Mouse (Mus musculus): ENCODE results near the gene Krt14. TPM values are rescaled to one million over a fixed set of nuclear protein-coding genes. Genes with fewer than 3 reads are reported as not detected.

Gene Krt14
- polyA plus RNA-seq, 1 experiment from 2014 or later: 0.38 TPM

DNA sequence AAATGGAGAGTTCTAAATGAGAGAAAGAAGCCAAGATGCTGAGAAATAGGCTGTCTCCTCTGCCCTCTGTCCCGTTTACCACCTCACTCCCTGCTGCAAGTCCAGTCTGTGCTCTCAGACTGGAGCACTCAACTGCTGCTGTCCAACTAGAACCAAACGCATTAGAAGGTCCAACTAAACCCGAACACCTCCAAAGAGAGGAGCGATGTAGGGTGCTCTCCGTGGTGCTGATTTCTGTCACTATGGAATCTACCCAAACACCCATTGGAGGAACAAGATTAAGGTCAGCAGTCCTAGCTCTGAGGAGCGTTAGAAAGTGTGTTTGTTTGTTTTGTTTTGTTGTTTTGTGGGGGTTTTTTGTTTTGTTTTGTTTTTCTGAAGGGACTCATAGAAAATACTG, 3.9 kb downstream of the Krt14 start:
- no peak overlapping the region for H3K4me2 ChIP-seq (ENCODE audit: low read length)
- ATAC-seq: no peak
- H3K4me1 ChIP-seq (replicated peaks; ENCODE audit: control insufficient read depth, insufficient read depth, low read length): no peaks in the 10 kb centered on the region
- WGBS: 18% methylated on average over 6 of the region's 6 CpGs
- H3K4me3 ChIP-seq (replicated peaks; ENCODE audit: low read length): no peak overlapping the region
- H3K27me3 ChIP-seq (replicated peaks; ENCODE audit: control insufficient read depth, insufficient read depth, low read length): no peaks in the 10 kb centered on the region
- H3K9ac ChIP-seq (replicated peaks; ENCODE audit: low read depth, low read length): no peak overlapping the region
- no peak overlapping the region for H3K27ac ChIP-seq (ENCODE audit: low read length)
- no peaks in the 10 kb centered on the region for H3K36me3 ChIP-seq (ENCODE audit: control insufficient read depth, insufficient read depth)
- no peaks in the 10 kb centered on the region for H3K9me3 ChIP-seq (ENCODE audit: control insufficient read depth, low read length)

DNA sequence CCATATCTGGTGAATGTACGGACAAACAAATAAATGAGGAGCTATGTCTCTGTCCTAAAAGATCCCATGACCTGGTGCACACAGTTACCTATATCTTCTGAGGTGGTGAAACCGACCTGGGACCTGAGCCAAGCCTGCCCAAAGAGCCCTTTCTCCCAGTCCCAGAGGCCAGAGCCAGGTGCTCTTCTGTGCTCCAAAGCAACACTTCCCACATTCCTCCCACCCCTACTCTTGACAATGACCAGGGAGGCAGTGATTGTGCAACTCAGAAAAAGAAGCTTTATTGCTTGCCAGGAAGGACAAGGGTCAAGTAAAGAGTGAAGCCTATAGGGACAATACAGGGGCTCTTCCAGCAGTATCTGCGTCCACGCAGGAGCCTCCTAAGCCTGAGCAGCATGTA, 4.4 kb downstream of the Krt14 start:
- no peak overlapping the region for H3K4me3 ChIP-seq (replicated peaks; ENCODE audit: low read length)
- ATAC-seq: no peak
- no peak overlapping the region for H3K9ac ChIP-seq (replicated peaks; ENCODE audit: low read depth, low read length)
- no peak overlapping the region for H3K4me2 ChIP-seq (ENCODE audit: low read length)
- H3K27me3 ChIP-seq (replicated peaks; ENCODE audit: control insufficient read depth, insufficient read depth, low read length): no peaks in the 10 kb centered on the region
- no peaks in the 10 kb centered on the region for H3K36me3 ChIP-seq (ENCODE audit: control insufficient read depth, insufficient read depth)
- H3K9me3 ChIP-seq (ENCODE audit: control insufficient read depth, low read length): no peaks in the 10 kb centered on the region
- no peak overlapping the region for H3K27ac ChIP-seq (ENCODE audit: low read length)
- whole genome bisulfite sequencing: 80% methylated on average over 4 of the region's 4 CpGs
- H3K4me1 ChIP-seq (replicated peaks; ENCODE audit: control insufficient read depth, insufficient read depth, low read length): no peaks in the 10 kb centered on the region

DNA sequence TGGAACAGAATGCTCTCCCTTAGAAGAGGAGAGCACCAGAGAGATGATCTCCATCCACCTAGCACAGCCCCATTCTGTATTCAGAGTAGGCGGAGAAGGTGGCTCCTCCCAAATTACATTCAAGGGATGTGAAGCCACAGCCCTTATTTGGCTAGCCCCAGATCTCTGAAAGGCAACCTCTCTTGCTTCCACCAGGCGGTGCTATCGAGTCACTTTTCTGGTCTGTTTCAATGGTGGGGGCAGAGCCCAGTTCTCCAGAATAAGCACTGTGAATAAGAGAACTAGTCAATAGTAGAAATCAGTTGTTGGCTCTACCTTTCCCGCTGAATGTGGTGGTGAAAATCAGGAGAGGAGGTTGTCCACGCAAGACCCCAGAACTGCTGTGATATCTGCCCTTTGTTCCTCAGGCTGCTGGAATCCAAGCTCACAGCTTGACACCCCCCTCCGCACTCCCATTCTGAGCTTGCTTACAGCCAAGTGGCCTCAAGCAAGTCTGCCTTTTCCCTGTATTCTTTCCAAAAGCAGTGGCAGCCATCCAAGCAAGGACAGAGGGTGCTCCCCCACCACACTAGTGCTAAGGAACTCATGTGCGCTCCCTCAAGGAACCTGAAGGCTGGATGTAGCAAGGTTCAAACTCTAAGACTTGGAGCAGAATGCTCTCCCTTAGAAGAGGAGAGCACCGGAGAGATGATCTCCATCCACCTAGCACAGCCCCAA, 7.1 kb downstream of the Krt14 start:
- ATAC-seq: no peak
- H3K4me1 ChIP-seq (replicated peaks; ENCODE audit: control insufficient read depth, insufficient read depth, low read length): no peaks in the 10 kb centered on the region
- no peak overlapping the region for H3K27ac ChIP-seq (ENCODE audit: low read length)
- H3K27me3 ChIP-seq (replicated peaks; ENCODE audit: control insufficient read depth, insufficient read depth, low read length): no peaks in the 10 kb centered on the region
- no peak overlapping the region for H3K9ac ChIP-seq (replicated peaks; ENCODE audit: low read depth, low read length)
- WGBS: 43% methylated on average over 8 of the region's 8 CpGs
- no peak overlapping the region for H3K4me3 ChIP-seq (replicated peaks; ENCODE audit: low read length)
- no peak overlapping the region for H3K4me2 ChIP-seq (ENCODE audit: low read length)
- no peaks in the 10 kb centered on the region for H3K9me3 ChIP-seq (ENCODE audit: control insufficient read depth, low read length)
- no peaks in the 10 kb centered on the region for H3K36me3 ChIP-seq (ENCODE audit: control insufficient read depth, insufficient read depth)

DNA sequence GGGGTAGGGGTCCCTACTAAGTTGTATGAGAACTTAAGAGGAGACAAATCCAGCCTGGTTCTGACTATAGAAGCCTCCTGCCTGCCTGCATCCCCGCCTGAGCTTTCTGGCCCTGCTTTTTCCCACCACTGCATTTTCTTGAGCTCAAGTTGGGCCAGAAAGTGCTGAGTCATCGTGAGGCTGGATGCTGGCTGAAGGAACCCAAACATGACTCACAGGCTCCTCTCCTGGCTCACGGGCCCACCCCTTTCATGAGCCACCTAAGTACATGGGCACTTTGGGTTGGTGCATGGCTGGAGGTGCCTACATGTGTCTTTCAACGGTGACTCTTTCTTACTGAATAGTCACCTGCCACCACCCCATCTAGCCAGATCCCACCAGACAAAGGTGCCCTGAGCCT, 8.7 kb downstream of the Krt14 start:
- no peaks in the 10 kb centered on the region for H3K9me3 ChIP-seq (ENCODE audit: control insufficient read depth, low read length)
- H3K27me3 ChIP-seq (replicated peaks; ENCODE audit: control insufficient read depth, insufficient read depth, low read length): no peaks in the 10 kb centered on the region
- ATAC-seq: no peak
- no peak overlapping the region for H3K27ac ChIP-seq (ENCODE audit: low read length)
- 75% methylated on average over 4 of the region's 4 CpGs for WGBS
- no peaks in the 10 kb centered on the region for H3K36me3 ChIP-seq (ENCODE audit: control insufficient read depth, insufficient read depth)
- no peak overlapping the region for H3K4me3 ChIP-seq (replicated peaks; ENCODE audit: low read length)
- no peaks in the 10 kb centered on the region for H3K4me1 ChIP-seq (replicated peaks; ENCODE audit: control insufficient read depth, insufficient read depth, low read length)
- no peak overlapping the region for H3K9ac ChIP-seq (replicated peaks; ENCODE audit: low read depth, low read length)
- no peak overlapping the region for H3K4me2 ChIP-seq (ENCODE audit: low read length)

DNA sequence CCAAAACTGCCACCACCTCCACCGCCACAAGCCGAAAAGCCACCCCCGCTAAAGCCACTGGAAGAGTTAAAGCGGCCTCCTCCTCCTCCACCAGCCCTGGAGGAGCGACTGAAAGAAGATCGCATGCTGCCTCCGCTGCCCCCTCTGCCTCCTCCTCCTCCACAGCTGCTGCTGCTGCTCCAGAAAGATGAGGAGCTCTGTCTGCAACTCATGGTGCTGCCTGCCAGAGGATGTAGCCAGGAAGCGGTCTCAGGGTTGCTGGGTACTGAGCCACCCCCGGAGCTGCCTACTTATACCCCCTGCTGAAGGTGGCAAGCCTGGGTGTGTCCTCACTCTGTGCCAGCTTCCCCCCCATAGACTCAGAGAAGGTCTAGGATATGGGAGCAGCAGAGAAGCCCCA, 14.4 kb downstream of the Krt14 start, which contains the start of gene Krt9:
TSS of gene Krt9 (minus strand) at position 255 of the 400 bp plus-strand sequence.
- no peak within 1 kb of the TSS for H3K27ac ChIP-seq (ENCODE audit: low read length)

DNA sequence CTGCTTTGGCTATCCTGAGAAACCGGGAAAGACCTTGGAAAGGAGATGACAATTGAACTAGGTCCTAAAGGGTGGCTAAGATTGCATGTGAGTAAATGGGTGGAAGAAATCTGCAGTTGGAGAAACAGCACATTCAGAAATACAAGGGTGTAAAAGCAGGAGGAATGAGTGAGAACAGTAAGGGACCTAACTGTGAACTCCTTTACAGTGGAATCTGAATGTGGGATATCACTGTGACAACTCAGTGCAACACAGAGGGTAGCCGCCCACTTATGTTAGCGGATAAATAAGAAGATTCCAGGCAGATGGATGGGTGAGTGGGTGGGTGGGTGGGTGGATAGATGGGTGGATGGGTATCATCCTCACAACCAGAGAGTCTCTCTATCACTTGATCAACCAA, 15.5 kb downstream of the Krt14 start:
- Histone ChIP-seq H3K4me3 (replicated peaks; ENCODE audit: low read length) (no peak overlapping the region), H3K36me3 (ENCODE audit: control insufficient read depth, insufficient read depth) (no peaks in the 10 kb centered on the region), H3K9me3 (ENCODE audit: control insufficient read depth, low read length) (no peaks in the 10 kb centered on the region), H3K4me2 (ENCODE audit: low read length) (no peak overlapping the region), H3K9ac (replicated peaks; ENCODE audit: low read depth, low read length) (no peak overlapping the region), H3K4me1 (replicated peaks; ENCODE audit: control insufficient read depth, insufficient read depth, low read length) (no peaks in the 10 kb centered on the region), H3K27me3 (replicated peaks; ENCODE audit: control insufficient read depth, insufficient read depth, low read length) (no peaks in the 10 kb centered on the region), H3K27ac (ENCODE audit: low read length) (no peak overlapping the region)
- no peak for ATAC-seq
- WGBS: 95% methylated on average over 3 of the region's 3 CpGs

More for the DNA sequence above, 14.4 kb downstream of the Krt14 start, which contains the start of gene Krt9:
- Histone ChIP-seq H3K4me3 (replicated peaks; ENCODE audit: low read length) (no peak within 1 kb of the TSS), H3K4me2 (ENCODE audit: low read length) (no peak within 1 kb of the TSS), H3K9ac (replicated peaks; ENCODE audit: low read depth, low read length) (no peak within 1 kb of the TSS), H3K36me3 (ENCODE audit: control insufficient read depth, insufficient read depth) (no peaks in the 10 kb centered on the region), H3K9me3 (ENCODE audit: control insufficient read depth, low read length) (no peaks in the 10 kb centered on the region), H3K27me3 (replicated peaks; ENCODE audit: control insufficient read depth, insufficient read depth, low read length) (no peaks in the 10 kb centered on the region), H3K4me1 (replicated peaks; ENCODE audit: control insufficient read depth, insufficient read depth, low read length) (no peaks in the 10 kb centered on the region)
- 65% methylated on average over 9 of the region's 9 CpGs for whole genome bisulfite sequencing
- no peak for ATAC-seq

DNA sequence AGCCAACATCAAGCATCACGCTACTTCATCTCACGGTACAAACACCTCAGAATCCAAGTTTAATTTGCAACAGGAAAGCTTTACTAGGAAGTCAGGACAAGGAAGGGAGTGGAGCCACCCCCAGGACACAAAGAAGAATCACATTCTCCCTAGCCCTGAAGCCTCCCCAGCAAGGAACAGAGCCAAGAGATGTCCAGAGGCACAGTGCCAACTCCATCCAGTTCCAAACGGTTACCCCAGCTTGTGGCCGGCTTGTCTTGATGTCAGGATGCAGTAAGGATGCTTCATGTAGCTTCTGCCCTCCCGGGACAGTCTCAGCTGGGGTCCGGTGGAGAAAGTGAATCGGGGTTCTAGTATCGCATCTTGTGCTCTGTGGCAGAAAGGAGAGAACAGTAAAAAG, 20.6 kb downstream of the Krt14 start:
- Histone ChIP-seq H3K4me3 (replicated peaks; ENCODE audit: low read length) (no peak overlapping the region), H3K27me3 (replicated peaks; ENCODE audit: control insufficient read depth, insufficient read depth, low read length) (no peaks in the 10 kb centered on the region), H3K4me2 (ENCODE audit: low read length) (no peak overlapping the region), H3K36me3 (ENCODE audit: control insufficient read depth, insufficient read depth) (no peaks in the 10 kb centered on the region), H3K27ac (ENCODE audit: low read length) (no peak overlapping the region), H3K9ac (replicated peaks; ENCODE audit: low read depth, low read length) (no peak overlapping the region), H3K9me3 (ENCODE audit: control insufficient read depth, low read length) (no peaks in the 10 kb centered on the region), H3K4me1 (replicated peaks; ENCODE audit: control insufficient read depth, insufficient read depth, low read length) (no peaks in the 10 kb centered on the region)
- WGBS: 84% methylated on average over 8 of the region's 8 CpGs
- no peak for ATAC-seq

DNA sequence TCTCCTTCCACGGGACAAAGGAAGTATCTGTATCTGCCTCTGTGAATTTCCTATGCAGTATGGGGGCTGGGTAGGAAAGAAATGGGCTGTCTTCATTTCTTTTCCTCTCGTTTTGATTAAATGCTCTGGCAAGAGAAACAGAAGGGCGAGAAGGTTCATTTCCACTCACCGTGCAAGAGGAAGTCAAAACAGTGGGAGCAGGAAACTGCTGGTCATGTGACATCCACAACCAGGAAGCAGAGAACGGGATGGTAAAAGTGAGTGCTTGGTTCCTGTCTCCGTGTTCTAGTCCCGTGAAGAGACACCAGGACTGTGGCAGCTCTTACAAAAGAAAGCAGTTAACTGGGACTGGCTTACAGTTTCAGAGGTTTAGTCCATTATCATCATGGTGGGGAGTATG, 25.6 kb downstream of the Krt14 start:
- Histone ChIP-seq H3K4me1 (replicated peaks; ENCODE audit: control insufficient read depth, insufficient read depth, low read length) (no peaks in the 10 kb centered on the region), H3K36me3 (ENCODE audit: control insufficient read depth, insufficient read depth) (no peaks in the 10 kb centered on the region), H3K4me3 (replicated peaks; ENCODE audit: low read length) (no peak overlapping the region), H3K27ac (ENCODE audit: low read length) (no peak overlapping the region), H3K4me2 (ENCODE audit: low read length) (no peak overlapping the region), H3K9ac (replicated peaks; ENCODE audit: low read depth, low read length) (no peak overlapping the region), H3K27me3 (replicated peaks; ENCODE audit: control insufficient read depth, insufficient read depth, low read length) (no peaks in the 10 kb centered on the region), H3K9me3 (ENCODE audit: control insufficient read depth, low read length) (no peaks in the 10 kb centered on the region)
- 74% methylated on average over 7 of the region's 7 CpGs for WGBS
- no peak for ATAC-seq

DNA sequence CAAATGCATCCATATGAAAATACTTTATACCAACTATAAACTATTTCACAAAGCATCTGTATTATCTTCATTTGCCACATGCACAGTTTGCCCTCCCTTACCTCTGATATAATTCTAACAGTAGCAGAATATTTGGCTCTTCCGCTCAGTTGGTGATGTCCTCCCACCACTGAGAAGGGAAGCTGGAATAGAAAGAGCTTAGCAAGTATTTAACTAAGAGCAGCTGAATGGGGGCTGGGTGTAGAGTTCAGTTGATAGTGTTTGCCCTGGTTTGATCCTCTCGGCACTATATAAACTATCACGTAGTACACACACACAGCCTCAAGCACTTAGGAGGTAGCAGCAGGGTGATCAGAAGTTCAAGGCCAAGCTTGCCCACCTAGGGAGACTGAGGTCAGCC, 28.1 kb downstream of the Krt14 start:
- Histone ChIP-seq H3K27ac (ENCODE audit: low read length) (no peak overlapping the region), H3K36me3 (ENCODE audit: control insufficient read depth, insufficient read depth) (no peaks in the 10 kb centered on the region), H3K9me3 (ENCODE audit: control insufficient read depth, low read length) (no peaks in the 10 kb centered on the region), H3K4me1 (replicated peaks; ENCODE audit: control insufficient read depth, insufficient read depth, low read length) (no peaks in the 10 kb centered on the region), H3K27me3 (replicated peaks; ENCODE audit: control insufficient read depth, insufficient read depth, low read length) (no peaks in the 10 kb centered on the region), H3K9ac (replicated peaks; ENCODE audit: low read depth, low read length) (no peak overlapping the region), H3K4me2 (ENCODE audit: low read length) (no peak overlapping the region), H3K4me3 (replicated peaks; ENCODE audit: low read length) (no peak overlapping the region)
- WGBS: 90% methylated on average over 3 of the region's 3 CpGs
- ATAC-seq: no peak

DNA sequence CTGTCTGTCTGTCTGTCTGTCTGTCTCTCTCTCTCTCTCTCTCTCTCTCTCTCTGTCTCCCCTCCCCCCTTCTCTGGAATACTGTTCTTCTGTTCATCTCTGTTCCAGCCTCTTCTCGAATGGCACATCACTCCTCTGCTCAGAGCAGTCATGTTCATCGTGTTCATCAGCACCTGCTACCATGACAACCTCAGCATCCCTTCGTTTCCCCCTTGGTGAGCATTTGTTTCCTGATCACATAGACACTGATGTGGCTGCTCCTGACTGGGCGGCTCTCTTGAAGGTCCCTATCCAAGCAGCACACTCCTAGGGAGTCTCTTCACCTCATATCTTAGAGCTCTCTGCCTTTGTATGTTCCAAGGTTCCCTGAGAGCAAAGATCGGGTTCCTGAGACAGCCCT, 29.0 kb downstream of the Krt14 start:
- H3K4me1 ChIP-seq (replicated peaks; ENCODE audit: control insufficient read depth, insufficient read depth, low read length): no peaks in the 10 kb centered on the region
- no peaks in the 10 kb centered on the region for H3K27me3 ChIP-seq (replicated peaks; ENCODE audit: control insufficient read depth, insufficient read depth, low read length)
- H3K4me2 ChIP-seq (ENCODE audit: low read length): no peak overlapping the region
- no peaks in the 10 kb centered on the region for H3K9me3 ChIP-seq (ENCODE audit: control insufficient read depth, low read length)
- WGBS: 77% methylated on average over 5 of the region's 5 CpGs
- H3K4me3 ChIP-seq (replicated peaks; ENCODE audit: low read length): no peak overlapping the region
- no peak for ATAC-seq
- no peak overlapping the region for H3K27ac ChIP-seq (ENCODE audit: low read length)
- no peak overlapping the region for H3K9ac ChIP-seq (replicated peaks; ENCODE audit: low read depth, low read length)
- no peaks in the 10 kb centered on the region for H3K36me3 ChIP-seq (ENCODE audit: control insufficient read depth, insufficient read depth)

Measured in forebrain, embryonic 16.5 days (tissue).